Mouse (Mus musculus) heart, embryonic 11.5 days (tissue): Measurements from ENCODE around the gene Gm28372. TPM values are rescaled to one million over a fixed set of nuclear protein-coding genes. Genes with fewer than 3 reads are reported as not detected.

ENCODE experiments used
- ATAC-seq: fragments of 200-750 bp; cut with Nextera tagmentation; replicated peaks from 2 replicates; pipeline ENCODE4 v1.8.0; 2017; ENCODE audit warnings: moderate library complexity; ENCODE audit not compliant: insufficient number of reproducible peaks, low FRiP score, low TSS enrichment
- H3K27ac ChIP-seq: fragments of 300-500 bp; sonication (generic); 2 replicates; pipeline ENCODE4 v1.5.1; 2014; ENCODE audit warnings: mild to moderate bottlenecking, low read depth, low read length
- H3K27me3 ChIP-seq: fragments of 300-500 bp; sonication (generic); 2 replicates; pipeline ENCODE4 v1.6.1; 2014; ENCODE audit warnings: mild to moderate bottlenecking, low read length, mixed read lengths; ENCODE audit not compliant: control insufficient read depth, insufficient read depth
- H3K36me3 ChIP-seq: fragments of 300-500 bp; sonication (generic); 2 replicates; pipeline ENCODE4 v1.6.1; 2014; ENCODE audit warnings: mild to moderate bottlenecking, low read length, moderate library complexity, mixed read lengths; ENCODE audit not compliant: control insufficient read depth, insufficient read depth
- H3K4me1 ChIP-seq: fragments of 300-500 bp; sonication (generic); 2 replicates; pipeline ENCODE4 v1.6.1; 2014; ENCODE audit warnings: low read length; ENCODE audit not compliant: control insufficient read depth, insufficient read depth
- H3K4me2 ChIP-seq: fragments of 300-500 bp; sonication (generic); 2 replicates; pipeline ENCODE4 v1.6.1; 2014; ENCODE audit warnings: mild to moderate bottlenecking, moderate library complexity
- H3K4me3 ChIP-seq: fragments of 300-500 bp; sonication (generic); 2 replicates; pipeline ENCODE4 v1.5.1; 2014; ENCODE audit warnings: low read depth, low read length
- H3K9ac ChIP-seq: fragments of 300-500 bp; sonication (generic); 2 replicates; pipeline ENCODE4 v1.6.1; 2014; ENCODE audit warnings: mild to moderate bottlenecking, low read depth, low read length, moderate library complexity
- H3K9me3 ChIP-seq: fragments of 300-500 bp; sonication (generic); replicated peaks from 2 replicates; pipeline ENCODE4 v1.6.1; 2016; ENCODE audit warnings: low read length; ENCODE audit not compliant: control insufficient read depth
- WGBS: fragments of 180-500 bp; shearing (Covaris S2); extraction: QIAGEN DNeasy Blood & Tissue Kit; methylation state at CpG from one replicate; pipeline ENCODE4 v1.1.7; 2014; ENCODE audit not compliant: insufficient replicate concordance; 5-methylcytosine and 5-hydroxymethylcytosine counted together
- polyA plus RNA-seq: library from polyadenylated mRNA; unstranded; fragments of >200 nt; fragmentation: Nextera tagmentation; extraction: Ambion mirVana; gene quantifications from 2 replicates; pipeline ENCODE4 v1.2.1, GENCODE M21; 2014

Gene Gm28372
- polyA plus RNA-seq, 1 experiment from 2014 or later = not detected

GRCm38 (mm10) chr2:130398091-130398490 is 6.9 kb upstream of the Gm28372 start:
- no peak for ATAC-seq
- WGBS = 9% methylated on average over 14 of the region's 14 CpGs
- Histone ChIP-seq H3K36me3 (no peaks in the 10 kb centered on the region; the same call in 1 of the 2 replicates), H3K27ac (no peak overlapping the region), H3K27me3 (peaks cover 7% of the 10 kb centered on the region; the same call in 1 of the 2 replicates), H3K4me2 (peak overlapping the region; percentile 91), H3K4me3 (peak overlapping the region; percentile 58), H3K9ac (peak overlapping the region; percentile 77; the same call in 1 of the 2 replicates), H3K9me3 (no peaks in the 10 kb centered on the region), H3K4me1 (peaks cover 6% of the 10 kb centered on the region; the same call in 1 of the 2 replicates)

GRCm38 (mm10) chr2:130400046-130400445 is 5.0 kb upstream of the Gm28372 start:
- H3K9me3 ChIP-seq = no peaks in the 10 kb centered on the region
- H3K4me2 ChIP-seq = no peak overlapping the region
- H3K36me3 ChIP-seq = no peaks in the 10 kb centered on the region
- H3K27ac ChIP-seq = no peak overlapping the region
- H3K4me1 ChIP-seq = peaks cover 6% of the 10 kb centered on the region; the same call in 1 of the 2 replicates
- no peak overlapping the region for H3K9ac ChIP-seq
- no peak for ATAC-seq
- 85% methylated on average over 1 of the region's 1 CpGs for WGBS
- peaks cover 7% of the 10 kb centered on the region; the same call in 1 of the 2 replicates for H3K27me3 ChIP-seq
- H3K4me3 ChIP-seq = no peak overlapping the region

GRCm38 (mm10) chr2:130401891-130402290 is 3.1 kb upstream of the Gm28372 start:
- no peak overlapping the region for H3K9ac ChIP-seq
- H3K4me1 ChIP-seq = peaks cover 6% of the 10 kb centered on the region; the same call in 1 of the 2 replicates
- no peaks in the 10 kb centered on the region for H3K9me3 ChIP-seq
- no peak overlapping the region for H3K4me2 ChIP-seq
- H3K4me3 ChIP-seq = no peak overlapping the region
- WGBS = 74% methylated on average over 4 of the region's 4 CpGs
- peaks cover 10% of the 10 kb centered on the region for H3K27me3 ChIP-seq
- H3K36me3 ChIP-seq = no peaks in the 10 kb centered on the region
- no peak for ATAC-seq
- no peak overlapping the region for H3K27ac ChIP-seq

- H3K9ac ChIP-seq = no peak within 1 kb of the TSS
- no peak within 1 kb of the TSS for H3K4me3 ChIP-seq
- peaks cover 3% of the 10 kb centered on the region; the same call in 1 of the 2 replicates for H3K27me3 ChIP-seq
- WGBS = 63% methylated on average over 2 of the region's 2 CpGs
- no peaks in the 10 kb centered on the region for H3K9me3 ChIP-seq
- H3K4me2 ChIP-seq = no peak within 1 kb of the TSS
- H3K36me3 ChIP-seq = no peaks in the 10 kb centered on the region
- H3K27ac ChIP-seq = no peak within 1 kb of the TSS
- no peaks in the 10 kb centered on the region for H3K4me1 ChIP-seq
- ATAC-seq = no peak
These were observed 1.1 kb downstream of the Gm28372 start, which contains the start of gene Tmem239 for GRCm38 (mm10) chr2:130406178-130406577. Tmem239 (plus strand) TSS chr2:130406478.

- Histone ChIP-seq H3K9ac (no peak overlapping the region), H3K4me2 (no peak overlapping the region), H3K4me3 (no peak overlapping the region), H3K9me3 (no peaks in the 10 kb centered on the region), H3K27ac (no peak overlapping the region), H3K36me3 (no peaks in the 10 kb centered on the region), H3K27me3 (peaks cover 3% of the 10 kb centered on the region; the same call in 1 of the 2 replicates), H3K4me1 (no peaks in the 10 kb centered on the region)
- no peak for ATAC-seq
- WGBS = 16% methylated on average over 6 of the region's 6 CpGs
These were observed 3.2 kb downstream of the Gm28372 start for GRCm38 (mm10) chr2:130408194-130408593.

- Histone ChIP-seq H3K36me3 (no peaks in the 10 kb centered on the region), H3K9ac (no peak overlapping the region), H3K27me3 (peaks cover under 1% of the 10 kb centered on the region; the same call in 1 of the 2 replicates), H3K4me3 (no peak overlapping the region), H3K4me2 (no peak overlapping the region), H3K4me1 (no peaks in the 10 kb centered on the region), H3K9me3 (no peaks in the 10 kb centered on the region), H3K27ac (no peak overlapping the region)
- peak; percentile 46; the same call in 1 of the 2 replicates for ATAC-seq
- WGBS = 32% methylated on average over 16 of the region's 16 CpGs
These were observed 6.8 kb downstream of the Gm28372 start for GRCm38 (mm10) chr2:130411558-130412495.

GRCm38 (mm10) chr2:130412775-130413174 is 7.7 kb downstream of the Gm28372 start:
- 64% methylated on average over 3 of the region's 3 CpGs for WGBS
- H3K9ac ChIP-seq = no peak overlapping the region
- ATAC-seq = no peak
- H3K4me1 ChIP-seq = no peaks in the 10 kb centered on the region
- no peak overlapping the region for H3K27ac ChIP-seq
- H3K4me3 ChIP-seq = no peak overlapping the region
- no peaks in the 10 kb centered on the region for H3K9me3 ChIP-seq
- H3K27me3 ChIP-seq = no peaks in the 10 kb centered on the region
- H3K36me3 ChIP-seq = no peaks in the 10 kb centered on the region
- H3K4me2 ChIP-seq = no peak overlapping the region

- no peak overlapping the region for H3K9ac ChIP-seq
- H3K4me1 ChIP-seq = no peaks in the 10 kb centered on the region
- H3K4me3 ChIP-seq = no peak overlapping the region
- no peaks in the 10 kb centered on the region for H3K9me3 ChIP-seq
- ATAC-seq = no peak
- WGBS = 69% methylated on average over 6 of the region's 6 CpGs
- no peaks in the 10 kb centered on the region for H3K36me3 ChIP-seq
- H3K27me3 ChIP-seq = no peaks in the 10 kb centered on the region
- H3K27ac ChIP-seq = no peak overlapping the region
- no peak overlapping the region for H3K4me2 ChIP-seq
These were observed 9.2 kb downstream of the Gm28372 start for GRCm38 (mm10) chr2:130414094-130414856.
